In the genomic region with DNA sequence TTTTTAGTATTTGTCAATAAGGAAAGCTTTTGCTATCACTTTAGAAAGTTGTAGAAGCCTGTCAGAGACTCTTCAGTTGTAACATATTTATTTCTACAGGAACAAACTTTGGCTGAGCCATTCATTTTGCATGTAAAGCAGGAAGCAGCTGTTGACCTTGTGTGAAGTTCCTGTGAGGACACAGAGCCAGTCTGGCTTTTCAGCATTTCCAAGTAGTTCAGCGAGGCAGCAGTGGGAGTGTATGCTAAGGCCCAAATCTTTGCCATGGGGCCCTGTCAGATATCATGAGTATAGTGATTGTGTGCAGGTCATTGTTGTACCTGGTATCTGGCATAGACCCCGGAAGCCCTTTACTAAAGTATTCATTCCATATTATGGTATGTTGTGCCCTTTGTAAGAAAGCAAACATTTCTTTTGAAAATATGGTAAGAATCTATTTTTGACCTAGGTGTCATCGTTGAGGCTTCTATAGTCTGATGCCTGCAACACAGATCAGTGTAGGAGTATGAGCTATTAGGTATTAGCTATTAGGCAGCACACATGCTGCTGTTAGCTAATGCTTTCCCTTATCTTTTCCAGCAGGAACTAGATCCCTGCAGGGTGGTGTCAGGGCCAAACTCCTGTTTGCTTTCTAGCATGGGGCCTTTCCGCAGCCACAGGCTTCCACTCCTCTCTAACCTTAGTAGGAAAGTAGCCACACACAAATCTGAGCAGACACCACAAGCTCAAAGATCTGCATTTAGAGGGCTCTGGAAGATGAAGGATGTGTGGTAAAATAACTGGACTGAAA, we compare ENCODE assay signal across 13 mouse cellular contexts. TPM values are rescaled to one million over a fixed set of nuclear protein-coding genes. Genes with fewer than 3 reads are reported as not detected.
A peak's percentile ranks its signal among the peaks of the same experiment; 100 is the strongest.
DNase-seq lines count a peak whose midpoint lies in the region; ATAC-seq and TF ChIP-seq lines count a peak whose summit lies in the region.
"Had no signal": no experiment of that assay in that cellular context is flagged by ENCODE, and none has a peak within 500 bp of the region (broad histone marks: within the 10 kb centered on the region; RNA-seq: fewer than 3 reads in every experiment).

No protein-coding gene starts in this region.

- no peak overlapping the region for H3K27ac ChIP-seq in lung, embryonic 14.5 days (ENCODE audit: low read depth)
- H3K27ac ChIP-seq in liver, postnatal 0 days (ENCODE audit: low read depth): no peak overlapping the region
- H3K27ac ChIP-seq in forebrain, postnatal 0 days (ENCODE audit: low read depth, low read length): no peak overlapping the region
- H3K27ac ChIP-seq: hindbrain, embryonic 13.5 days; layer of hippocampus, adult 2 months had no signal

- no peak overlapping the region for H3K4me3 ChIP-seq in lung, embryonic 14.5 days (ENCODE audit: low read depth, low read length)
- no peak overlapping the region for H3K4me3 ChIP-seq in lung, adult 2 months (replicated peaks; ENCODE audit: extremely low read depth, low read depth, low read length)
- H3K4me3 ChIP-seq in liver, postnatal 0 days (ENCODE audit: low read depth, low read length): no peak overlapping the region
- H3K4me3 ChIP-seq in forebrain, postnatal 0 days (ENCODE audit: low read depth, low read length): no peak overlapping the region
- H3K4me3 ChIP-seq: hindbrain, embryonic 13.5 days; layer of hippocampus, adult 2 months; myocyte had no signal

- no peak overlapping the region for H3K4me2 ChIP-seq in lung, embryonic 14.5 days
- H3K4me2 ChIP-seq in liver, postnatal 0 days (ENCODE audit: low read depth, low read length): no peak overlapping the region
- H3K4me2 ChIP-seq in forebrain, postnatal 0 days (ENCODE audit: low read depth): no peak overlapping the region
- H3K4me2 ChIP-seq: hindbrain, embryonic 13.5 days had no signal

- peak; percentile 14 for DNase-seq in adrenal gland, adult 8-10 months
- no peak for DNase-seq in adrenal gland, postnatal 4 days (ENCODE audit: low spot score in 2 of 2)
- DNase-seq in lung, embryonic 14.5 days: peak; percentile 58
- DNase-seq in lung, adult 2 months: no peak
- DNase-seq in liver, postnatal 0 days: no peak
- no peak for DNase-seq in left cerebral cortex, postnatal 25 days (ENCODE audit: low spot score in 2 of 2)
- no peak for DNase-seq in forebrain, postnatal 0 days
- no peak for DNase-seq in urinary bladder, postnatal 4 days (ENCODE audit: low spot score in 2 of 2)
- DNase-seq: left cerebral cortex, postnatal 4 days; thymus, postnatal 25 days had no signal

- no peaks in the 10 kb centered on the region for H3K9me3 ChIP-seq in lung, embryonic 14.5 days (ENCODE audit: low read depth, low read length)
- no peaks in the 10 kb centered on the region for H3K9me3 ChIP-seq in liver, postnatal 0 days (ENCODE audit: low read length)
- no peaks in the 10 kb centered on the region for H3K9me3 ChIP-seq in forebrain, postnatal 0 days (ENCODE audit: low read length)
- H3K9me3 ChIP-seq: hindbrain, embryonic 13.5 days had no signal

- H3K27me3 ChIP-seq in lung, embryonic 14.5 days (ENCODE audit: insufficient read depth, low read length): no peaks in the 10 kb centered on the region
- H3K27me3 ChIP-seq in liver, postnatal 0 days (ENCODE audit: insufficient read depth, low read length): no peaks in the 10 kb centered on the region
- no peaks in the 10 kb centered on the region for H3K27me3 ChIP-seq in forebrain, postnatal 0 days (ENCODE audit: insufficient read depth, low read length)
- H3K27me3 ChIP-seq: hindbrain, embryonic 13.5 days had no signal

- no peak for TF ChIP-seq EP300 in liver, postnatal 0 days (IDR thresholded peaks at IDR 0.05; ENCODE audit: low read depth)

- no peak for ATAC-seq in lung, embryonic 14.5 days (ENCODE audit: insufficient read depth)
- peak; percentile 47 for ATAC-seq in liver, postnatal 0 days
- ATAC-seq in forebrain, postnatal 0 days: no peak

- TF ChIP-seq POLR2A in lung, adult 2 months (IDR thresholded peaks at IDR 0.05; ENCODE audit: borderline replicate concordance, extremely low read depth, low read depth, low read length): no peak

- peaks cover 15% of the 10 kb centered on the region; the same call in 1 of the 2 replicates for H3K36me3 ChIP-seq in lung, embryonic 14.5 days (ENCODE audit: insufficient read depth)
- peaks cover 22% of the 10 kb centered on the region for H3K36me3 ChIP-seq in liver, postnatal 0 days (replicated peaks; ENCODE audit: insufficient read depth, low read length)
- peaks cover 17% of the 10 kb centered on the region for H3K36me3 ChIP-seq in forebrain, postnatal 0 days (ENCODE audit: insufficient read depth)

- H3K9ac ChIP-seq in lung, embryonic 14.5 days: no peak overlapping the region
- no peak overlapping the region for H3K9ac ChIP-seq in liver, postnatal 0 days (replicated peaks)
- H3K9ac ChIP-seq in forebrain, postnatal 0 days: no peak overlapping the region
- H3K9ac ChIP-seq: hindbrain, embryonic 13.5 days had no signal

- 77% methylated on average over 4 of the region's 4 CpGs for WGBS in lung, embryonic 14.5 days
- 53% methylated on average over 4 of the region's 4 CpGs for WGBS in lung, adult 2 months
- 59% methylated on average over 4 of the region's 4 CpGs for WGBS in liver, postnatal 0 days (ENCODE audit: insufficient replicate concordance)
- WGBS in forebrain, postnatal 0 days: 88% methylated on average over 4 of the region's 4 CpGs

- intact Hi-C loops in left cerebral cortex, postnatal 25 days (cut with DNase I): no loop called here

- no peaks in the 10 kb centered on the region for H3K4me1 ChIP-seq in lung, embryonic 14.5 days (ENCODE audit: insufficient read depth)
- no peaks in the 10 kb centered on the region; the same call in 1 of the 2 replicates for H3K4me1 ChIP-seq in lung, adult 2 months (ENCODE audit: control insufficient read depth, insufficient read depth, low read length)
- H3K4me1 ChIP-seq in liver, postnatal 0 days (ENCODE audit: insufficient read depth): no peaks in the 10 kb centered on the region; the same call in 1 of the 2 replicates
- no peaks in the 10 kb centered on the region for H3K4me1 ChIP-seq in forebrain, postnatal 0 days (ENCODE audit: insufficient read depth)
- H3K4me1 ChIP-seq: hindbrain, embryonic 13.5 days had no signal

- TF ChIP-seq CTCF in lung, embryonic 14.5 days (IDR thresholded peaks at IDR 0.05; ENCODE audit: low read depth): no peak
- no peak for TF ChIP-seq CTCF in lung, adult 2 months (IDR thresholded peaks at IDR 0.05; ENCODE audit: insufficient read depth, low read length)
- TF ChIP-seq CTCF in liver, postnatal 0 days (IDR thresholded peaks at IDR 0.05; ENCODE audit: low read depth): no peak
- TF ChIP-seq CTCF in forebrain, postnatal 0 days (IDR thresholded peaks at IDR 0.05; ENCODE audit: low read depth): no peak

RNA-seq across cellular contexts. Expression of a gene that starts 37.0 kb away (rescaled TPM):
- 10 to 100 TPM; 19.4 to 27.2 (median 21.3) TPM for total RNA-seq in adrenal gland, adult 8-10 months (2022)
- total RNA-seq in adrenal gland, postnatal 4 days (2021): 10 to 100 TPM; 23.0 to 28.8 TPM
- polyA plus RNA-seq in lung, embryonic 14.5 days (2014; fragmentation: Nextera tagmentation; extraction: Ambion mirVana): 26.1 and 28.0 TPM in 2 replicates
- polyA plus RNA-seq in lung, adult 2 months (2012; rRNA removed): 3.3 and 4.4 TPM in 2 replicates
- 15.3 and 16.2 TPM in 2 replicates for polyA plus RNA-seq in liver, postnatal 0 days (2015; fragmentation: Nextera tagmentation; extraction: Ambion mirVana)
- 10 to 100 TPM; 12.7 to 13.8 TPM for total RNA-seq in left cerebral cortex, postnatal 25 days (2021)
- 16.8 and 20.0 TPM in 2 replicates for total RNA-seq in forebrain, postnatal 0 days (2014; rRNA removed)
- polyA plus RNA-seq in forebrain, postnatal 0 days (2015; fragmentation: Nextera tagmentation; extraction: Ambion mirVana): 19.4 and 20.1 TPM in 2 replicates

Comparison
In these comparisons a context has a peak if more than half of its experiments do, and no peak if none do; other contexts are left out.
1. DNase-seq: peak in adrenal gland, adult 8-10 months (single experiment) and lung, embryonic 14.5 days (single experiment); none in adrenal gland, postnatal 4 days (0 of 2), lung, adult 2 months (single experiment), liver, postnatal 0 days (single experiment), left cerebral cortex, postnatal 25 days (0 of 2), forebrain, postnatal 0 days (single experiment) and urinary bladder, postnatal 4 days (0 of 2).